Mouse (Mus musculus) heart, adult 2 months (tissue): ENCODE results near the gene Cdnf. TPM values are rescaled to one million over a fixed set of nuclear protein-coding genes. Genes with fewer than 3 reads are reported as not detected.

ENCODE experiments used
- DNase-seq, 2 experiments: peaks; one replicate each; pipeline ENCODE4 v3.0.0; 2021
- H3K27ac ChIP-seq: fragments of 200-600 bp; 2 replicates; pipeline ENCODE4 v1.8.1; 2022
- H3K27me3 ChIP-seq: fragments of 200-500 bp; 2 replicates; pipeline ENCODE4 v1.6.1; 2012; ENCODE audit warnings: mild to moderate bottlenecking, low read length, inconsistent platforms, mixed read lengths; ENCODE audit not compliant: control insufficient read depth, insufficient read depth
- H3K36me3 ChIP-seq: fragments of 200-500 bp; 2 replicates; pipeline ENCODE4 v1.6.1; 2012; ENCODE audit warnings: low read length, inconsistent platforms; ENCODE audit not compliant: control insufficient read depth, insufficient read depth
- H3K4me1 ChIP-seq: fragments of 200-500 bp; 2 replicates; pipeline ENCODE4 v1.6.1; 2011; ENCODE audit warnings: low read length; ENCODE audit not compliant: control insufficient read depth, insufficient read depth
- H3K4me3 ChIP-seq: fragments of 200-600 bp; 2 replicates; pipeline ENCODE4 v1.8.1; 2022
- H3K79me2 ChIP-seq: fragments of 200-500 bp; replicated peaks from 2 replicates; pipeline ENCODE4 v1.6.1; 2012; ENCODE audit warnings: mild to moderate bottlenecking, inconsistent platforms, low read length, moderate library complexity, mixed read lengths; ENCODE audit not compliant: control insufficient read depth, insufficient read depth
- H3K9ac ChIP-seq: fragments of 200-500 bp; 2 replicates; pipeline ENCODE4 v1.6.1; 2012; ENCODE audit warnings: low read depth, mild to moderate bottlenecking, control low read depth, inconsistent platforms, low read length, mixed read lengths
- CTCF ChIP-seq: fragments of 200-600 bp; IDR thresholded peaks from 2 replicates; pipeline ENCODE4 v1.8.1; 2022; ENCODE audit warnings: antibody characterized with exemption, mild to moderate bottlenecking, moderate library complexity
- EP300 ChIP-seq: fragments of 200-500 bp; IDR thresholded peaks from 2 replicates; pipeline ENCODE4 v1.6.1; 2011; ENCODE audit warnings: low read depth, low read length, control low read depth; ENCODE audit not compliant: insufficient read depth
- POLR2A ChIP-seq: fragments of 200-500 bp; IDR thresholded peaks from 2 replicates; pipeline ENCODE4 v1.6.1; 2011; ENCODE audit warnings: mild to moderate bottlenecking, low read depth, low read length, control low read depth; ENCODE audit not compliant: insufficient read depth
- WGBS: fragments of 180-500 bp; shearing (Covaris S2); methylation state at CpG from one replicate; pipeline ENCODE4 v1.1.7; 2018; 5-methylcytosine and 5-hydroxymethylcytosine counted together
- intact Hi-C: fragments of 180-260 bp; cut with DNase I; formaldehyde crosslinking; loops from one replicate; pipeline ENCODE4 v1.15.1; 2025
- polyA plus RNA-seq: library from polyadenylated mRNA; depleted of rRNA; stranded (reverse); fragments of >200 nt; gene quantifications from 2 replicates; pipeline ENCODE4 v1.2.3, GENCODE M21; 2012; rRNA removed
- total RNA-seq, 2 experiments: library from RNA; stranded (reverse); gene quantifications; 2 replicates each; pipeline ENCODE4 v1.2.3; 2021

Cdnf gene
- total and polyA plus RNA-seq, 3 experiments: 7.0 to 30.8 (median 22.1) TPM

DNA sequence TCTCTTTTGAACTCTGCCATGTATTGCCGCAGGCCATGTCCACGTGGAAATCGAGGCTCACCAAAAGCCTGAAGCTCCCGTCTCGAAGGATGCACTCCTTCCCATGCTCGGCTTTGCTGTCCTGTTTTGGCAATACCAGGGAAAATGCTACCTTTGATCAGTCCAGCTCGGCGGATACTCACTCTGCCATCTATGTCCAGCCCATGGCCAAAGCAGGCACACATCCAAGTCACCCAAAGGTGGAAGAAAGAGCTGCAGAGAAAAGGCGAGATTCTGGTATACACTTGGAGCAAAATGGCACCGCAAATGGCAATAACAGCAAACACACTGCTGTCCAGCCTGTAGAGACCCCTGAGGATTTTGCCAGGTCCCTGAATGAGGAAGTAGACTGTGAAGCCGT, 57.8 kb downstream of the Cdnf start:
- Histone ChIP-seq H3K4me3 (no peak overlapping the region), H3K27me3 (no peaks in the 10 kb centered on the region), H3K4me1 (no peaks in the 10 kb centered on the region), H3K27ac (no peak overlapping the region), H3K79me2 (no peaks in the 10 kb centered on the region), H3K9ac (no peak overlapping the region), H3K36me3 (no peaks in the 10 kb centered on the region)
- DNase-seq: no peak
- 79% methylated on average over 11 of the region's 11 CpGs for WGBS
- intact Hi-C loops: no loop called here
- no peak for TF ChIP-seq CTCF
- no peak for TF ChIP-seq POLR2A

DNA sequence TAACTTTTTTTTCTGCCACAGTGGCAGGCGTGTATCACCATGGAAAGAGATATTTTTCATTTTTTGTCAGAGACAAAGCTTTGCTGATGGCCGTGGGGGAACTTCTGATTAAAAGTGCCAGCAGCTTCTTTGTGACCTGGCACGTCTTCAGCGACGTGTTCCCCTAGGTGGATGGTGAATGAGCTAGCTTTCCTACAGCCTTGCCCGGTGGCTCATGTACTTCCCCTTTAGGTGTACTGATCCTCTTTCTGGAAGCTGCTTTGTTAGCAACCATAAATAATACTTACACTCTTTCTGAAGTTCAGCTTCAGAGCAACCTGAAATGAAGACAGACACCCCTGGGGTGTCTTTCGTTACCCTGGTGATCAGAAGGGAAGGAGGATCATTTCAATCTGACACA, 61.1 kb downstream of the Cdnf start:
- Histone ChIP-seq H3K27me3 (no peaks in the 10 kb centered on the region), H3K79me2 (no peaks in the 10 kb centered on the region), H3K36me3 (no peaks in the 10 kb centered on the region), H3K4me3 (no peak overlapping the region), H3K27ac (no peak overlapping the region), H3K9ac (no peak overlapping the region), H3K4me1 (no peaks in the 10 kb centered on the region)
- TF ChIP-seq EP300 (no peak), POLR2A (no peak), CTCF (no peak)
- 79% methylated on average over 7 of the region's 7 CpGs for WGBS
- intact Hi-C loops: no loop called here
- DNase-seq: no peak

DNA sequence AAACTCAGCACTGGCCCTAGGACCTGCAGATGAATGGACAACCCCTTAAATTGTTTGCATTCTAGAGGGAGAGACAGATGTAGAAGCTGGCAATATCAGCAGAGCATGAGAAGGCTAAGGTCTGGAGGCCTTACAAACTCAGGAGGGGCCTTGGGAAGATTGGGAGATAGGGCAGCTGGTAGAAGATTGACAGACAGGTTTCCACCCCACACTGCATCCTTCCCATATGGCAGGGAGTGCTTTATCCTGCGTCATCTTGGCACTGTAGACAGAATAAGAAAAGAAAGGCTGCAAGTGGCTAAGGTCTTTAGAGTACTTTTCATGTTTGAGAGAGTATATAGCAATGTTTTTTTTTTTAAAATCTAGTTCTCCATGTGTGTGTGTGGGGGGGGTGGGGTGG, 62.3 kb downstream of the Cdnf start:
- DNase-seq: no peak
- Histone ChIP-seq H3K9ac (no peak overlapping the region), H3K4me3 (no peak overlapping the region), H3K27ac (no peak overlapping the region), H3K79me2 (no peaks in the 10 kb centered on the region), H3K36me3 (no peaks in the 10 kb centered on the region), H3K27me3 (no peaks in the 10 kb centered on the region), H3K4me1 (no peaks in the 10 kb centered on the region)
- intact Hi-C loops: no loop called here
- WGBS: 77% methylated on average over 1 of the region's 1 CpGs
- no peak for TF ChIP-seq CTCF
- TF ChIP-seq POLR2A: no peak
- no peak for TF ChIP-seq EP300

Other genes with a start within 250 kb of the Cdnf start
- gene Nmt2, start 228.8 kb upstream of the Cdnf start, total RNA-seq: 10 to 100 TPM in 1 of 2 experiments, 1 to 10 TPM in 1; 7.8 to 10.4 TPM
- gene Nmt2, start 228.8 kb upstream of the Cdnf start, polyA plus RNA-seq: 3.7 and 5.6 TPM in 2 replicates
- 1 to 10 TPM; 4.3 to 5.8 TPM for gene Rpp38, start 180.4 kb upstream of the Cdnf start, total RNA-seq
- gene Rpp38, start 180.4 kb upstream of the Cdnf start, polyA plus RNA-seq: 2.8 and 5.4 TPM in 2 replicates
- gene Acbd7, start 176.9 kb upstream of the Cdnf start, total RNA-seq: 1 to 10 TPM; 1.1 to 1.7 TPM
- not detected in 2 replicates for gene Acbd7, start 176.9 kb upstream of the Cdnf start, polyA plus RNA-seq
- gene Olah, start 115.8 kb upstream of the Cdnf start, total RNA-seq: not detected
- not detected in 2 replicates for gene Olah, start 115.8 kb upstream of the Cdnf start, polyA plus RNA-seq
- 1 to 10 TPM; 1.9 to 2.4 TPM for gene Meig1, start 90.4 kb upstream of the Cdnf start, total RNA-seq
- 1.0 and 1.8 TPM in 2 replicates for gene Meig1, start 90.4 kb upstream of the Cdnf start, polyA plus RNA-seq
- gene Dclre1c, start 88.9 kb upstream of the Cdnf start, total RNA-seq: 1 to 10 TPM; 2.1 to 2.7 TPM
- gene Dclre1c, start 88.9 kb upstream of the Cdnf start, polyA plus RNA-seq: 2.1 and 5.1 TPM in 2 replicates
- gene Suv39h2, start 38.0 kb upstream of the Cdnf start, total RNA-seq: under 1 TPM; 0.50 to 0.96 TPM
- gene Suv39h2, start 38.0 kb upstream of the Cdnf start, polyA plus RNA-seq: 0.23 and 0.73 TPM in 2 replicates
- gene Gm45902, start 240 bp upstream of the Cdnf start, total RNA-seq: 1 to 10 TPM in 1 of 2 experiments, under 1 TPM in 1; 0.91 to 1.0 TPM
- gene Gm45902, start 240 bp upstream of the Cdnf start, polyA plus RNA-seq: 0.61 and 1.2 TPM in 2 replicates
- 10 to 100 TPM; 21.5 to 22.7 TPM for gene Hspa14, start 216 bp upstream of the Cdnf start, total RNA-seq
- 16.9 and 21.5 TPM in 2 replicates for gene Hspa14, start 216 bp upstream of the Cdnf start, polyA plus RNA-seq
- gene Fam107b, start 57.5 kb downstream of the Cdnf start, total RNA-seq: 10 to 100 TPM in 1 of 2 experiments, 1 to 10 TPM in 1; 5.5 to 10.1 TPM
- gene Fam107b, start 57.5 kb downstream of the Cdnf start, polyA plus RNA-seq: 3.2 and 4.7 TPM in 2 replicates